In genomic region chr5:37109280-37109849, GRCm38 (mm10) we compare ENCODE assay signal across 8 mouse cellular contexts.
DNase-seq lines count a peak whose midpoint lies in the region; ATAC-seq lines count a peak whose summit lies in the region.

No protein-coding gene starts in this region.

- peak; percentile 64 for ATAC-seq in frontal cortex, adult (ENCODE audit: low TSS enrichment)

- DNase-seq in 3T3-L1 (ENCODE audit: low read depth, low spot score) (peak; percentile 69), ES-CJ7 (ENCODE audit: low read depth, low spot score) (peak; percentile 75)
- DNase-seq in cerebellum, adult 11-12 months = peak; percentile 55
- peak; percentile 84 for DNase-seq in layer of hippocampus, adult 11-12 months (ENCODE audit: low spot score)
- DNase-seq in lung, postnatal 10 days = peak; percentile 55
- peak; percentile 88 to 90 for DNase-seq in right cerebral cortex, postnatal 10 days (ENCODE audit: low spot score in 2 of 2)
- DNase-seq in urinary bladder, postnatal 25 days (ENCODE audit: low spot score) = peak; percentile 59

Comparison
In these comparisons a context has a peak if more than half of its experiments do, and no peak if none do; other contexts are left out.
1. Peak in every context shown above with its lines: DNase-seq and ATAC-seq.